Mouse (Mus musculus) liver, embryonic 12.5 days (tissue): ENCODE results near the gene Stk11. TPM values are rescaled to one million over a fixed set of nuclear protein-coding genes. Genes with fewer than 3 reads are reported as not detected.

Experiments used
- ATAC-seq: fragments of 200-750 bp; cut with Nextera tagmentation; 2 replicates; pipeline ENCODE4 v1.8.0; 2017; ENCODE audit warnings: moderate number of reproducible peaks, mild to moderate bottlenecking, moderate library complexity
- H3K27ac ChIP-seq: fragments of 300-500 bp; sonication (generic); 2 replicates; pipeline ENCODE4 v1.5.1; 2016; ENCODE audit warnings: mild to moderate bottlenecking
- H3K27me3 ChIP-seq: fragments of 300-500 bp; sonication (generic); replicated peaks from 2 replicates; pipeline ENCODE4 v1.6.1; 2016; ENCODE audit warnings: mild to moderate bottlenecking, moderate library complexity
- H3K36me3 ChIP-seq: fragments of 300-500 bp; sonication (generic); 2 replicates; pipeline ENCODE4 v1.6.1; 2016; ENCODE audit warnings: mild to moderate bottlenecking, moderate library complexity
- H3K4me1 ChIP-seq: fragments of 300-500 bp; sonication (generic); 2 replicates; pipeline ENCODE4 v1.6.1; 2016
- H3K4me2 ChIP-seq: fragments of 300-500 bp; sonication (generic); 2 replicates; pipeline ENCODE4 v1.6.1; 2016; ENCODE audit warnings: mild to moderate bottlenecking, moderate library complexity
- H3K4me3 ChIP-seq: fragments of 300-500 bp; sonication (generic); 2 replicates; pipeline ENCODE4 v1.5.1; 2016; ENCODE audit warnings: mild to moderate bottlenecking, moderate library complexity
- H3K9ac ChIP-seq: fragments of 300-500 bp; sonication (generic); 2 replicates; pipeline ENCODE4 v1.6.1; 2016; ENCODE audit warnings: mild to moderate bottlenecking, moderate library complexity
- H3K9me3 ChIP-seq: fragments of 300-500 bp; sonication (generic); replicated peaks from 2 replicates; pipeline ENCODE4 v1.6.1; 2016; ENCODE audit warnings: mild to moderate bottlenecking, moderate library complexity
- WGBS: fragments of 180-500 bp; shearing (Covaris S2); methylation state at CpG from one replicate; pipeline ENCODE4 v1.1.7; 2016; ENCODE audit not compliant: insufficient replicate concordance; 5-methylcytosine and 5-hydroxymethylcytosine counted together
- polyA plus RNA-seq: library from polyadenylated mRNA; unstranded; fragments of >200 nt; fragmentation: Nextera tagmentation; extraction: Ambion mirVana; gene quantifications from 2 replicates; pipeline ENCODE4 v1.2.1, GENCODE M21; 2016

The Stk11 gene
- polyA plus RNA-seq, 1 experiment from 2014 or later, result 18.6 TPM

DNA sequence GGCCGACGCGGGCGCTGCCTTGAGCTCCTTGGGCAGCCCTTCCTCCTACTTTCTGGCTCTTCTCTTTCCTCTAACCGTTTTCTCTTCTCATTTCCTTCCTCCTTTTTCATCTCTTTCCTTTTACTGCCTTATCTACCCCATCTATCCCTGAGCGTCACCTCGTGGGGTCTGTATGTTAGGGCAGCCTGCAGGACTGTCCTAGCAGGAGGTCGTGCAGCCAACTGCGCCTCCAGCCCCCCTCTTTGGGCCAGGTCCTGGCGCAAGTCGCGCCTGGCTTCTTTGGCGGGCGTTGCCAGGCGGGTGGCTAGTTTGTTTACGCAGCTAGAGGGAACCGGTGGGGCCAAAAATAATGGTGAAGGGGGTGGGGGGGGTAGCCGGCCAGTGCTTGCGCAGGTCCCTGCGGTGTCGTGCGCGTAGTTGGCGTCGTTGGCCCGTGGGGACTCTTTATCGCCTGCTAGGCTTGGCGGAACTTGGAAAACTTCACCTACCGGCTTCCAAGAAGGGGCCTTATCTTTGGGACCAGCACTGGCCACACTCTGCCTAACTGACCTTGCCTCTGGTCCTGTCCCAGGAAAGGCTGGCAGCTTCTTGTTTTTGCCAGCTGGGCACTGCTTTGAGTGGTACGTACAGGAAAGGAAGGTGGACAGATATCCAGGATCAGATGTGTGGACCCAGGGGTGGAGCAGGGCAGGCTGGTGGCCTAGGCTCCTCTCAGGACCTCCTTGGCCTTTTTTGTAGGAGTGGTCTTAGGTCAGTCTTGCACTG lies 1.5 kb downstream of the Stk11 start:
- ATAC-seq, result peak; percentile 30
- Histone ChIP-seq H3K9ac (peak overlapping the region; percentile 98), H3K4me3 (peak overlapping the region; percentile 94), H3K4me1 (peaks cover 66% of the 10 kb centered on the region), H3K4me2 (peak overlapping the region; percentile 92), H3K27ac (peak overlapping the region; percentile 95), H3K27me3 (no peaks in the 10 kb centered on the region), H3K36me3 (peaks cover 52% of the 10 kb centered on the region), H3K9me3 (no peaks in the 10 kb centered on the region)
- under 1% methylated on average over 30 of the region's 30 CpGs for WGBS

DNA sequence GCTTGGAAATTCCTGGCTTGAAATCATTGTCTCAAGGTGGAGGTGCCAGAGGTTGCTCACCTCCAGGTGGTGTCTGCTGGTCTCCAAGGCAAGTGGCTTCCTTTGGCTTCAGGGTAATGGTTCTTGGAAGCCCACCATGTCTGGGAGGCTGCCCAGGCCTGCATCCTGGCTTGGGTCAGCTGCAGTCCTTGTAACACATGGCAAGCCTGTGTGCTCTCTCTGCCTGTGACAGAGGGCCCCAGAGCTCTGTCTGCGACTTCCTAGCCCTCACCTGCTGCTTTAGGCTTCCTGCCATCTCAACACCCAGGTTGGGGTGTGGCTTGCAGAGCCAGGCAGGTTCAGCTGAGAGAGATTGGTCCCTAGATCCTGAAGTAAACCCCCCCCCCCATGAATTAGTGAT lies 2.1 kb downstream of the Stk11 start:
- 31% methylated on average over 1 of the region's 1 CpGs for whole genome bisulfite sequencing
- no peaks in the 10 kb centered on the region for H3K27me3 ChIP-seq
- peak overlapping the region; percentile 94 for H3K4me3 ChIP-seq
- peak overlapping the region; percentile 92 for H3K4me2 ChIP-seq
- H3K9ac ChIP-seq, result peak overlapping the region; percentile 98
- H3K4me1 ChIP-seq, result peaks cover 71% of the 10 kb centered on the region
- peak overlapping the region; percentile 95 for H3K27ac ChIP-seq
- H3K9me3 ChIP-seq, result no peaks in the 10 kb centered on the region
- no peak for ATAC-seq
- H3K36me3 ChIP-seq, result peaks cover 58% of the 10 kb centered on the region

DNA sequence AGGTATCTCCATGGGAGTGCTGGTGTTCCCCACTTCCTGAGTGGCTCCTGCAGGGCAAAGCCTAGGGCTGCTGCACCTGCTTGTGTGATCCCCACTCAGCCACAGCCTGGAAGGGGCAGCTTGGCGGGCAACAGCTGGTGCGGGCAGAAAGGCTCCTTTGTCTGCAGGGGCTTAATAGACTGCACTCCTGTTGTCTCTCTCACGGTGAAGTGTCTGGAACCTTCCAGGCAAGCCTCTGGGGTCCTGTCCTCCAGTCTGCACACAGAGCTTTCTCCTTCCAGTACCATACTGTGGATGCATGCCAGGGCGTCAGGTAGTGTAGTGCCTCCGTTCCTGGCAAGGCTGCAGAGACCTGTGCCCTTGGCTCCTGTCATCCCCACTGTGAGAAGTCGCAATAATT lies 2.9 kb downstream of the Stk11 start:
- 85% methylated on average over 6 of the region's 6 CpGs for WGBS
- Histone ChIP-seq H3K36me3 (peaks cover 66% of the 10 kb centered on the region), H3K4me1 (peaks cover 76% of the 10 kb centered on the region), H3K27ac (peak overlapping the region; percentile 95), H3K4me3 (peak overlapping the region; percentile 94), H3K9me3 (no peaks in the 10 kb centered on the region), H3K9ac (peak overlapping the region; percentile 98), H3K27me3 (no peaks in the 10 kb centered on the region), H3K4me2 (peak overlapping the region; percentile 92)
- no peak for ATAC-seq

DNA sequence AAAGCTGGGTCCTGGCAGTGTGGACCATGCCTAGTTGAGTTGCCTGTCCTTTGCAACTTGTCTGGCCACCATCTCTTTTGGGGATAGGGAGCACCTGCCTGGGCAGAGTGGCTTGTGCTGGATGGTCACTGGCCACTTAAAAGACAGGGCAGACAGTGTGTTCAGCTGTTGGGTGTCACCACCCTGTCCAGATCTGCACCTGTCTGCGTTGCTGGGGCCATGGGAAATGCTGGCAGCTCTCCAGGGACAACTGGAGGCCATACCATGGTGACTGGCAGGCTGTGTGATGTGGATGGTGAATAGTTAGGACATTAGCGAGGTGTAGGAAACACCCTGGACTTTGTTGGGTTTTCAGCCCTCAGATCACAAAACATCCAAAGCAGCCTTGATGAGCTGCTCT lies 4.5 kb downstream of the Stk11 start:
- Histone ChIP-seq H3K4me1 (peaks cover 79% of the 10 kb centered on the region), H3K9ac (peak overlapping the region; percentile 49)

DNA sequence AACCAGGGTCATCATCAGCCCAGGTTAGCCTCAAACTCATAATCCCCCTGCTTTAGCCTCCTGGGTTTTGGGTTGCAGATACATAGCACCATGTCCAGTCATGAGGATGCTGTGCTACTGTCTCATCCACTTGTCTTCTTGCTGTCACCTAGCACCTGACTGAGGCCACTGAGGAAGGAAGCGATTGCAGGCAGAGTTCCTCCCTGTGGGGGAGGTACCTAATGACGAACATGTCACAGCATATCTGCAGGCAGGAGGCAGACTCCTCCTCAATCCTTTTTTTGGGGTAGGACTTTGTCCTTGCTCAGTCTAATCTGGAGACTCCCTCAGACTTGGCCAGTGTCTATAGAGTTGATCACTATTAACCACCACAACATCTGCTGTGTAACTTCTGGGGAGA lies 6.0 kb downstream of the Stk11 start:
- no peak overlapping the region; the same call in 1 of the 2 replicates for H3K27ac ChIP-seq
- H3K36me3 ChIP-seq, result peaks cover 97% of the 10 kb centered on the region
- H3K27me3 ChIP-seq, result no peaks in the 10 kb centered on the region
- H3K4me1 ChIP-seq, result peaks cover 93% of the 10 kb centered on the region
- 52% methylated on average over 2 of the region's 2 CpGs for WGBS
- no peak overlapping the region for H3K4me2 ChIP-seq
- no peak overlapping the region for H3K4me3 ChIP-seq
- no peaks in the 10 kb centered on the region for H3K9me3 ChIP-seq
- H3K9ac ChIP-seq, result no peak overlapping the region
- ATAC-seq, result no peak

More for the DNA sequence above, 4.5 kb downstream of the Stk11 start:
- ATAC-seq, result no peak
- no peaks in the 10 kb centered on the region for H3K9me3 ChIP-seq
- H3K4me2 ChIP-seq, result peak overlapping the region; percentile 92
- WGBS, result 82% methylated on average over 2 of the region's 2 CpGs
- H3K36me3 ChIP-seq, result peaks cover 82% of the 10 kb centered on the region
- no peaks in the 10 kb centered on the region for H3K27me3 ChIP-seq
- peak overlapping the region; percentile 38 for H3K27ac ChIP-seq
- 0 out of 2 replicates have a peak overlapping the region, but pooled peaks have one; percentile 2 for H3K4me3 ChIP-seq

DNA sequence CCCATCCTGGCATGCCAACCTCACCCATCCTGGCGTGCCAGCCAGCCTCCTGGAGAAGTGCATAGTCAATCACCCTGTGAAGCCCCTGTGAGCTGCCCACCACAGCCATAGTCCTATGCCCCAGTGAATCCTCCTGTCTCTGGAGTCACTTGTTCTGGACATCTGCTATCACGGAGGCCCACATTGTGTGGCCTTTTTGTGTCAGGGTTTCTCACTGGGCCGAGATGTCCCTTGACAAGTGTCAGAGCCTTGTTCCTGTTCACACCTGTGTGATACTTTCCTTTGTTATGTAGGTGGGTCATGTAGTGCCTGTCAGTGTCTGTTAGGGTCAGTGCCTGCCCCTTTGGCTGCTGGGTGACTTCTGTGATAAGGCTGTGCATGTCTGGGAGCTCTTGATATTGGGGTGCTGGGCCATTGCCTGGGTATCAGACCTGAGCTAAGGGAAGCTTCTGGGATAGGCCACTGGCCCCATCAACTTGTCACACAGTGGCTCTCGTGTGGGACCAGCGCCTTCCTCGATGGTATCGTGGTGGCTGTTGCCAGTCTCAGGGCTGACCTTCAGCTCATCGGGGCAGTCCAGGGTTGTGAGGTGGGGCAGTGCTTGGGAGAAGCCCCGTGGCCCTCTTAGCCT lies 8.4 kb downstream of the Stk11 start:
- Histone ChIP-seq H3K27ac (peak overlapping the region; percentile 87), H3K36me3 (peaks cover 100% of the 10 kb centered on the region), H3K4me1 (peaks cover 87% of the 10 kb centered on the region), H3K27me3 (no peaks in the 10 kb centered on the region), H3K9me3 (no peaks in the 10 kb centered on the region), H3K4me3 (peak overlapping the region; percentile 25), H3K9ac (peak overlapping the region; percentile 63), H3K4me2 (peak overlapping the region; percentile 70)
- WGBS, result 66% methylated on average over 9 of the region's 9 CpGs
- peak; percentile 90 for ATAC-seq

DNA sequence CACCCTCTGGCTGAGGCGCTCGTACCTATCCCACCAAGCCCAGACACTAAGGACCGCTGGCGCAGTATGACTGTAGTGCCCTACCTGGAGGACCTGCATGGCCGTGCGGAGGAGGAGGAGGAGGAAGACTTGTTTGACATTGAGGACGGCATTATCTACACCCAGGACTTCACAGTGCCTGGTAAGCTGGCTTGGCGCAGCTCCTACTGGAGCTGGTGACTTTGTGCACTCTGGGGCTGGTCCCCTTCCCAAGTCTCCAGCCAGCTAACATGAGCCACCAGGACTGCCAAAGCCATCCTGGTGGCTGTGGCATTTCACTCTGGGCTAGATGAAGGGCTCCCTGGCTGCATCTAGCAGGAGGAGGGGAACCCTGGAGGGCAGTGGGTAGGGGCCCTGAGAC lies 12.3 kb downstream of the Stk11 start:
- ATAC-seq, result no peak
- no peak overlapping the region for H3K4me2 ChIP-seq
- 92% methylated on average over 8 of the region's 8 CpGs for WGBS
- H3K4me1 ChIP-seq, result peaks cover 79% of the 10 kb centered on the region
- no peaks in the 10 kb centered on the region for H3K9me3 ChIP-seq
- peaks cover 100% of the 10 kb centered on the region for H3K36me3 ChIP-seq
- no peak overlapping the region for H3K27ac ChIP-seq
- H3K9ac ChIP-seq, result no peak overlapping the region
- no peaks in the 10 kb centered on the region for H3K27me3 ChIP-seq
- no peak overlapping the region for H3K4me3 ChIP-seq

DNA sequence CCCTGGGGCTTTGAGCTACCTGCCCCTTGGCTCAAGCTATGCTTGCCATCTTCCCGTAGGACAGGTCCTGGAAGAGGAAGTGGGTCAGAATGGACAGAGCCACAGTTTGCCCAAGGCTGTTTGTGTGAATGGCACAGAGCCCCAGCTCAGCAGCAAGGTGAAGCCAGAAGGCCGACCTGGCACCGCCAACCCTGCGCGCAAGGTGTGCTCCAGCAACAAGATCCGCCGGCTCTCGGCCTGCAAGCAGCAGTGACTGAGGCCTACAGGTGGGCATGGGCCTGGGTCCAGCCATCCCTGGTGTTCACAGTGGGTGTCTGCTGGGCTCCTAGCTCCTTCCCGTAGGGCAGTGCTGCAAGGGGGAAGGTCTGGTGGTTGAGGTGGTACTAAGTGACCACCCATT lies 14.2 kb downstream of the Stk11 start:
- ATAC-seq, result no peak
- WGBS, result 92% methylated on average over 9 of the region's 9 CpGs
- Histone ChIP-seq H3K4me1 (peaks cover 65% of the 10 kb centered on the region), H3K27ac (no peak overlapping the region; the same call in 1 of the 2 replicates), H3K27me3 (peaks cover 4% of the 10 kb centered on the region), H3K36me3 (peaks cover 86% of the 10 kb centered on the region), H3K4me2 (no peak overlapping the region), H3K9ac (no peak overlapping the region), H3K4me3 (no peak overlapping the region), H3K9me3 (no peaks in the 10 kb centered on the region)

DNA sequence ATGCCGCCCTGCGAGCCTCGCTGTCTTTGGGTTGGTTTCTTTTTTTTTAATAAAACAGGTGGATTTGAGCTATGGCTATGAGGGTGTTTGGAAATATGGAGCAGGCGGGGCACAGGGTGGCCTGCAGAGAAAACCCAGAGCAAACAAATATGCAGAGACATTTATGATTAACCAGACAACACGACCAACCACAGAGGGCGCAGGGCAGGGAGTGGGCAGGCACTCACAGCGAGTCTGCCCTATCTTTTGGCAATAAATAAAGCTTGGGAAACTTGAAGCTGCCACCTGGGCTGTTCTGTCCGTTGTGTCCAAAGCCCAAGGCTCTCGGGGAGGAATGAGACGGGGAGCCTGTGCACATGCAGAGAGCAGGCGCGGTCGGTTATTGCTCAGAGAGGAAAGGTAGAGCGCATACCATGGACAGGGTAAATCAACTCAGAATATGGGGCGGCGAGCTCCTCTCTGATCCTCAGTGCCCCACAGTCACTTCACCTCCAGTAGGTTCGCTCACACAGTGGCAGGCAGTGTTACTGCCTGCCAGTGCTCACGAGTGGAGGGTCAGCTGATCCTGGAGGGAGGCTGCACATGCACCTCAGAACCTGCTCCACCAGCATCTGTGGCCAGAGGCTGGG lies 14.9 kb downstream of the Stk11 start:
- ATAC-seq, result no peak
- Histone ChIP-seq H3K9me3 (no peaks in the 10 kb centered on the region), H3K4me1 (peaks cover 58% of the 10 kb centered on the region), H3K9ac (no peak overlapping the region), H3K36me3 (peaks cover 79% of the 10 kb centered on the region), H3K4me2 (no peak overlapping the region), H3K27me3 (peaks cover 11% of the 10 kb centered on the region), H3K4me3 (no peak overlapping the region), H3K27ac (no peak overlapping the region)
- 81% methylated on average over 18 of the region's 18 CpGs for WGBS

DNA sequence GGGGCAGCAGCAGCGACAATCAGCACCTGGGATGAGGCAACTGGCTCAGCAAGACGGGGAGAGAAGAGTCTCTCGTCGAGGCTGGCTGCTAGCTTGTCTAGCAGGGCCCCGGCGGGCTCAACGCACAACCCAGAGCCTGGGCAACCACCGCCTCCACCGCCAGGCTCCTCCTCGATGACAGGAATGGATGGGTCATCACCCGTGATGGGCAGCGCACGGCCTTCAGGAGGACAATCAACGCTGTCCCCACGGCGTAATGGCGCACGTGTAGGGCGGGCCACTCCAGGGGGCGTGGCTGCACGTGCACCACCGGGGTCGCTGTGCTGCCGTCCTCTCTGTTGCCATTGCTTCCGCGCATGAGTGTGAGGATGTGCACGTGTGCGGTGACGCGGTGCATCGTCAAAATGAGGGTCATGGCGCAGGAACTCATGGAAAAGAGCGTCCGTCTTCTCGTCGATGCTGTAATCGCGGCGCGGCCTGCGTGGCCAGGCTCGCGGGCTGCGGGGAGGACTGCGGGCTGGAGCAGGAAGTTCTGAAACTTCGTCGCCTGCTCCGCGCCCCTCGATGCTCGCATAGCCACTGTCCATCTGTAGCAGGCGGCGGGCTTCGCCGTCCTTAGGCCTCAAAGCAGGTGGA lies 15.8 kb downstream of the Stk11 start:
- ATAC-seq, result no peak
- Histone ChIP-seq H3K36me3 (peaks cover 70% of the 10 kb centered on the region), H3K4me1 (peaks cover 51% of the 10 kb centered on the region), H3K9me3 (no peaks in the 10 kb centered on the region), H3K27me3 (peaks cover 20% of the 10 kb centered on the region), H3K9ac (no peak overlapping the region), H3K27ac (no peak overlapping the region), H3K4me2 (peak overlapping the region; percentile 31), H3K4me3 (no peak overlapping the region)
- WGBS, result 49% methylated on average over 55 of the region's 55 CpGs

DNA sequence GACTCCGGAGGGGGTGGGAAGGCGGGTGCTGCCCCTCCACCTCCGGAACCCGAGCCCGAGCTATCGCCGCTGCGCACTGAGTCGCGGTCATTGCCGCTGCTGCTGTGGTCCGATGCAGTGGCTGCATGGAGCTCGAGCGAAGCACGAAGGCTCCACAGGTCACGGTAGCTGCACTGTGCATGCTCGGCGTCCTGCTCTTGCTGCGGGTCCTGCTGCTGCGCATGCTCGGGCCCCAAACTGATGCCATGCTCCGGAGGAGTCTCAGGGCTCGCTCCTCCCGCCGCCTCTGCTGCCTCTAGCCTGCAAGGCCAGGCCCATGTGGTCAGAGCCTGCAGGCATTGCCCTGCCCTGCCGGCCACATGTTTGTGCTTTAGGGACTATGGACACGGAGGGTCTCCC lies 16.3 kb downstream of the Stk11 start:
- WGBS, result 72% methylated on average over 27 of the region's 27 CpGs
- Histone ChIP-seq H3K9me3 (no peaks in the 10 kb centered on the region), H3K4me3 (no peak overlapping the region), H3K36me3 (peaks cover 65% of the 10 kb centered on the region), H3K4me1 (peaks cover 51% of the 10 kb centered on the region), H3K27me3 (peaks cover 25% of the 10 kb centered on the region), H3K4me2 (peak overlapping the region; percentile 31), H3K27ac (no peak overlapping the region), H3K9ac (no peak overlapping the region)
- no peak for ATAC-seq
